Mouse (Mus musculus): Measurements from ENCODE around the gene Ubr1. TPM values are rescaled to one million over a fixed set of nuclear protein-coding genes. Genes with fewer than 3 reads are reported as not detected.

Gene Ubr1
- polyA plus RNA-seq, 1 experiment from 2014 or later, result 18.5 TPM

DNA sequence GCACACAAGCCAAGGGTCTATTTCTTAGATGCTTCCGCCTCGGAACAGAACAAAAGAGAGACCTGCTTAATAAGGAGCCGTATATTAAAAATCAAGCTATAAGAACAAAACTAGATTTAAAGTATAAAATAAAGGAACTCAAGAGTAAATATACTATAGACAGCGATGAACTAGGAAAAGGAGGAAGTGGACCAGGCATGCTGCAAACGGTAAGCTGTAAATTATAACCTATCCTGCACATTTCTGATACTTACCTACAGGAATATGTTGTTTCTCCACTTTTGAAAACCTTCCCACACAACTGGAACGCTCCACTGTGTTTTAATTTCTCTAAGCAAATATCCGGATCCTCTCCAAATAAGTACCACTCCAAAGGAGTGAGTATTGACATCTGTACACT lies 7.4 kb downstream of the Ubr1 start:
- Histone ChIP-seq H3K9me3 (replicated peaks; ENCODE audit: control insufficient read depth, low read length) (no peaks in the 10 kb centered on the region), H3K27ac (ENCODE audit: low read length) (no peak overlapping the region), H3K27me3 (ENCODE audit: control insufficient read depth, insufficient read depth, low read length) (no peaks in the 10 kb centered on the region), H3K4me1 (ENCODE audit: control insufficient read depth, insufficient read depth, low read length) (no peaks in the 10 kb centered on the region), H3K4me3 (ENCODE audit: low read length) (no peak overlapping the region), H3K36me3 (ENCODE audit: control insufficient read depth, insufficient read depth) (no peaks in the 10 kb centered on the region), H3K9ac (ENCODE audit: low read length) (no peak overlapping the region), H3K4me2 (ENCODE audit: low read depth, low read length) (no peak overlapping the region)
- ATAC-seq (replicated peaks; ENCODE audit: extremely low read depth, insufficient read depth, low FRiP score), result no peak
- WGBS, result 89% methylated on average over 7 of the region's 7 CpGs

- no peak for ATAC-seq (replicated peaks; ENCODE audit: extremely low read depth, insufficient read depth, low FRiP score)
- H3K36me3 ChIP-seq (ENCODE audit: control insufficient read depth, insufficient read depth), result no peaks in the 10 kb centered on the region
- H3K27me3 ChIP-seq (ENCODE audit: control insufficient read depth, insufficient read depth, low read length), result no peaks in the 10 kb centered on the region
- no peak overlapping the region for H3K4me2 ChIP-seq (ENCODE audit: low read depth, low read length)
- no peak overlapping the region for H3K4me3 ChIP-seq (ENCODE audit: low read length)
- no peak overlapping the region for H3K27ac ChIP-seq (ENCODE audit: low read length)
- no peak overlapping the region for H3K9ac ChIP-seq (ENCODE audit: low read length)
- WGBS, result 86% methylated on average over 1 of the region's 1 CpGs
- H3K9me3 ChIP-seq (replicated peaks; ENCODE audit: control insufficient read depth, low read length), result no peaks in the 10 kb centered on the region
- no peaks in the 10 kb centered on the region for H3K4me1 ChIP-seq (ENCODE audit: control insufficient read depth, insufficient read depth, low read length)
Measured at GRCm38 (mm10) chr2:120960261-120960660, 10.3 kb downstream of the Ubr1 start.

- Histone ChIP-seq H3K9me3 (replicated peaks; ENCODE audit: control insufficient read depth, low read length) (no peaks in the 10 kb centered on the region), H3K36me3 (ENCODE audit: control insufficient read depth, insufficient read depth) (no peaks in the 10 kb centered on the region; the same call in 1 of the 2 replicates), H3K9ac (ENCODE audit: low read length) (no peak overlapping the region), H3K4me2 (ENCODE audit: low read depth, low read length) (no peak overlapping the region), H3K4me3 (ENCODE audit: low read length) (no peak overlapping the region), H3K4me1 (ENCODE audit: control insufficient read depth, insufficient read depth, low read length) (no peaks in the 10 kb centered on the region), H3K27ac (ENCODE audit: low read length) (no peak overlapping the region), H3K27me3 (ENCODE audit: control insufficient read depth, insufficient read depth, low read length) (no peaks in the 10 kb centered on the region)
- 73% methylated on average over 5 of the region's 5 CpGs for WGBS
- no peak for ATAC-seq (replicated peaks; ENCODE audit: extremely low read depth, insufficient read depth, low FRiP score)
Measured at GRCm38 (mm10) chr2:120959827-120960226, 10.7 kb downstream of the Ubr1 start.

DNA sequence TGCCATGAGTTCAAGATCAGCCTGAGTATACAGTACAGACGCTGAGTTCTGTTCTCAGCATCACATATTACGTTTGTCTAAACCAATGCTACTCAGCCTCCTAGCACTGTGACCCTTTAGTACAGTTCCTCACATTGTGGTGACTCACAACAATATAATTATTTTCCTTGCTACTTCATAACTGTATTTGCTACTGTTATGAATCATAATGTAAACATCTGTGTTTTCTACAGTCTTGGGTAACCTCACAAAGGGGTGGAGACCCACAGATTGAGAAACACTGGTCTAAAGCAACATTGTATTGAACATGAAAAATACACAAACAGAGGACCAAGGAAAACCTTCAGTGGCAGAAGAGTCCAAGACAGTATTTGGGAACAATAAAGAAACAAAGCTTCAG lies 11.2 kb downstream of the Ubr1 start:
- no peak for ATAC-seq (replicated peaks; ENCODE audit: extremely low read depth, insufficient read depth, low FRiP score)
- H3K4me3 ChIP-seq (ENCODE audit: low read length), result no peak overlapping the region
- 78% methylated on average over 2 of the region's 2 CpGs for WGBS
- H3K4me2 ChIP-seq (ENCODE audit: low read depth, low read length), result no peak overlapping the region
- H3K4me1 ChIP-seq (ENCODE audit: control insufficient read depth, insufficient read depth, low read length), result no peaks in the 10 kb centered on the region
- peaks cover 2% of the 10 kb centered on the region; the same call in 1 of the 2 replicates for H3K36me3 ChIP-seq (ENCODE audit: control insufficient read depth, insufficient read depth)
- no peak overlapping the region for H3K27ac ChIP-seq (ENCODE audit: low read length)
- H3K27me3 ChIP-seq (ENCODE audit: control insufficient read depth, insufficient read depth, low read length), result no peaks in the 10 kb centered on the region
- H3K9ac ChIP-seq (ENCODE audit: low read length), result no peak overlapping the region
- H3K9me3 ChIP-seq (replicated peaks; ENCODE audit: control insufficient read depth, low read length), result no peaks in the 10 kb centered on the region

DNA sequence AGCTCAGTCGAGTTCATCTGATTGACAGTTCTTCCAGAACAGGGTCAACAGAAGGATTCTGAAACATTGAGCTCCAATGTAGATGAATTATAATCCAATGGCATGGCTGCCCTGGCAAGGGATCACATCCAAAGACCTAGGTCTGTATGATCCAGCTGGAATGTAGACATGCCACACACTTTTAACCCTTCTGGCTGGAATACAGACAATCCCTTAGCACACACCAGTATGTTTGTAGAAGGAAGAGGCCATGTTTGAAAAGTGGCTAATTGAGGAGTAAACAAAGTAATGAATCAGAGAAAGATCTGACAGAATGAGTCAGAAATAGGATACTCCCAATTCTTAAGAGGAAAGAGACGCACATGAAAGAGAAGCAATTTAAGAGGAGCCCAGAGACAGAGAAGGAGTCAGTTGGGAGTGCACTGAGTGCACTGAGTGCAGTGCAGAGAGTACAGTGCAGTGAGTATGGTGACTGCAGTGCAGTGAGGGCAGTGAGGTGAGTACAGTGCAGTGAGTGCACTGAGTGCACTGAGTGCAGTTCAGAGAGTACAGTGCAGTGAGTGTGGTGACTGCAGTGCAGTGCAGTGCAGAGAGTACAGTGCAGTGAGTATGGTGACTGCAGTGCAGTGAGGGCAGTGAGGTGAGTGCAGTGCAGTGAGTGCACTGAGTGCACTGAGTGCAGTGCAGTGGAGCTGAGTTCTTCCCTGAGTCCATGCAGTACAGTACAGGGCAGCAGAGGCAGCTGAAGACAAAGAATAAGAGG lies 18.2 kb downstream of the Ubr1 start:
- no peak overlapping the region for H3K4me2 ChIP-seq (ENCODE audit: low read depth, low read length)
- H3K36me3 ChIP-seq (ENCODE audit: control insufficient read depth, insufficient read depth), result peaks cover 15% of the 10 kb centered on the region
- no peaks in the 10 kb centered on the region for H3K9me3 ChIP-seq (replicated peaks; ENCODE audit: control insufficient read depth, low read length)
- WGBS, result 68% methylated on average over 2 of the region's 2 CpGs
- H3K4me3 ChIP-seq (ENCODE audit: low read length), result no peak overlapping the region
- no peaks in the 10 kb centered on the region for H3K4me1 ChIP-seq (ENCODE audit: control insufficient read depth, insufficient read depth, low read length)
- H3K9ac ChIP-seq (ENCODE audit: low read length), result no peak overlapping the region
- no peak overlapping the region for H3K27ac ChIP-seq (ENCODE audit: low read length)
- no peaks in the 10 kb centered on the region for H3K27me3 ChIP-seq (ENCODE audit: control insufficient read depth, insufficient read depth, low read length)
- no peak for ATAC-seq (replicated peaks; ENCODE audit: extremely low read depth, insufficient read depth, low FRiP score)

GRCm38 (mm10) chr2:120951208-120951607 lies 19.3 kb downstream of the Ubr1 start:
- no peaks in the 10 kb centered on the region for H3K27me3 ChIP-seq (ENCODE audit: control insufficient read depth, insufficient read depth, low read length)
- ATAC-seq (replicated peaks; ENCODE audit: extremely low read depth, insufficient read depth, low FRiP score), result no peak
- no peak overlapping the region for H3K9ac ChIP-seq (ENCODE audit: low read length)
- peaks cover 25% of the 10 kb centered on the region for H3K36me3 ChIP-seq (ENCODE audit: control insufficient read depth, insufficient read depth)
- no peak overlapping the region for H3K4me3 ChIP-seq (ENCODE audit: low read length)
- no peaks in the 10 kb centered on the region for H3K9me3 ChIP-seq (replicated peaks; ENCODE audit: control insufficient read depth, low read length)
- no peak overlapping the region for H3K4me2 ChIP-seq (ENCODE audit: low read depth, low read length)
- no peaks in the 10 kb centered on the region for H3K4me1 ChIP-seq (ENCODE audit: control insufficient read depth, insufficient read depth, low read length)
- 62% methylated on average over 5 of the region's 5 CpGs for WGBS
- no peak overlapping the region for H3K27ac ChIP-seq (ENCODE audit: low read length)

DNA sequence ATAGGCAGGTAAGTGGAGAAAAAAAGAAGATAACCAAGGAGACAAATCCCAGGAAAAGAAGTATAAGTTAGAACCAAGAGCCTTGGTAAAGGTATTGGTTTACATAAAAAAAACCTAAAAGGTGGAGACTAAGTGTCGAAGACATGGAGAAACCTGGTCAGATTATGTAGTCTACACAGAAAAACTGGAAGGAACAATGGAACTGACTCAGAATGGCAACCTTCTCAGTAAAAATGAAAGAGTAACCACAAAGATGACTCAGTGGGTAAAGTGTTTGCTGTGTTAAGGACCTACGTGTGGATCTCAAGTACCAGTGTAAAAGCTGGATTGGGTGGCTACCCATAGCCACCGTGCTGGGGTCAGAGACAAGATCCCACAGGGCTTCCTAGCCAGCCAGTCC lies 37.5 kb downstream of the Ubr1 start:
- Histone ChIP-seq H3K27me3 (ENCODE audit: control insufficient read depth, insufficient read depth, low read length) (no peaks in the 10 kb centered on the region), H3K36me3 (ENCODE audit: control insufficient read depth, insufficient read depth) (peaks cover 29% of the 10 kb centered on the region), H3K27ac (ENCODE audit: low read length) (no peak overlapping the region), H3K4me2 (ENCODE audit: low read depth, low read length) (no peak overlapping the region), H3K9me3 (replicated peaks; ENCODE audit: control insufficient read depth, low read length) (no peaks in the 10 kb centered on the region), H3K4me1 (ENCODE audit: control insufficient read depth, insufficient read depth, low read length) (no peaks in the 10 kb centered on the region), H3K4me3 (ENCODE audit: low read length) (no peak overlapping the region), H3K9ac (ENCODE audit: low read length) (no peak overlapping the region)
- WGBS, result 96% methylated on average over 3 of the region's 3 CpGs
- no peak for ATAC-seq (replicated peaks; ENCODE audit: extremely low read depth, insufficient read depth, low FRiP score)

GRCm38 (mm10) chr2:120909556-120909955 lies 61.0 kb downstream of the Ubr1 start:
- no peak overlapping the region for H3K4me3 ChIP-seq (ENCODE audit: low read length)
- 75% methylated on average over 4 of the region's 4 CpGs for WGBS
- H3K9me3 ChIP-seq (replicated peaks; ENCODE audit: control insufficient read depth, low read length), result no peaks in the 10 kb centered on the region
- no peaks in the 10 kb centered on the region for H3K27me3 ChIP-seq (ENCODE audit: control insufficient read depth, insufficient read depth, low read length)
- H3K4me2 ChIP-seq (ENCODE audit: low read depth, low read length), result no peak overlapping the region
- peaks cover 13% of the 10 kb centered on the region for H3K36me3 ChIP-seq (ENCODE audit: control insufficient read depth, insufficient read depth)
- ATAC-seq (replicated peaks; ENCODE audit: extremely low read depth, insufficient read depth, low FRiP score), result no peak
- H3K9ac ChIP-seq (ENCODE audit: low read length), result no peak overlapping the region
- no peak overlapping the region for H3K27ac ChIP-seq (ENCODE audit: low read length)
- H3K4me1 ChIP-seq (ENCODE audit: control insufficient read depth, insufficient read depth, low read length), result no peaks in the 10 kb centered on the region

- WGBS, result 97% methylated on average over 3 of the region's 3 CpGs
- no peak overlapping the region for H3K4me2 ChIP-seq (ENCODE audit: low read depth, low read length)
- no peak for ATAC-seq (replicated peaks; ENCODE audit: extremely low read depth, insufficient read depth, low FRiP score)
- no peaks in the 10 kb centered on the region for H3K4me1 ChIP-seq (ENCODE audit: control insufficient read depth, insufficient read depth, low read length)
- H3K9ac ChIP-seq (ENCODE audit: low read length), result no peak overlapping the region
- H3K4me3 ChIP-seq (ENCODE audit: low read length), result no peak overlapping the region
- H3K27ac ChIP-seq (ENCODE audit: low read length), result no peak overlapping the region
- H3K27me3 ChIP-seq (ENCODE audit: control insufficient read depth, insufficient read depth, low read length), result no peaks in the 10 kb centered on the region
- no peaks in the 10 kb centered on the region for H3K9me3 ChIP-seq (replicated peaks; ENCODE audit: control insufficient read depth, low read length)
- H3K36me3 ChIP-seq (ENCODE audit: control insufficient read depth, insufficient read depth), result peaks cover 27% of the 10 kb centered on the region
Measured at GRCm38 (mm10) chr2:120896361-120896760, 74.2 kb downstream of the Ubr1 start.

Data from heart, embryonic 16.5 days (tissue).